Mouse (Mus musculus) CH12.LX (cell line): ENCODE measurements around the gene 9930111J21Rik1. TPM values are rescaled to one million over a fixed set of nuclear protein-coding genes. Genes with fewer than 3 reads are reported as not detected.
A peak's percentile ranks its signal among the peaks of the same experiment; 100 is the strongest.
"Not testable (repeated sequence)": the region's sequence is repeated elsewhere in the genome, so short reads cannot be mapped to it uniquely, and the experiment has no call there.

ENCODE experiments used
- DNase-seq: peaks from one replicate; pipeline ENCODE4 v3.0.0-alpha.2; 2013; ENCODE audit errors: extremely low read depth
- H3K27ac ChIP-seq: 2 replicates; pipeline ENCODE4 v1.5.1; 2012; ENCODE audit warnings: low read depth, mild to moderate bottlenecking, control low read depth, moderate library complexity; ENCODE audit not compliant: insufficient read depth
- H3K27me3 ChIP-seq: replicated peaks from 2 replicates; pipeline ENCODE3; 2012; ENCODE audit warnings: inconsistent platforms
- H3K36me3 ChIP-seq, 2 experiments: replicated peaks in 1 of 2; 2 replicates each; pipeline versions ENCODE3 to v1.6.1; 2012; ENCODE audit warnings: inconsistent platforms in 1 of 2, low read length in 1 of 2, mild to moderate bottlenecking in 1 of 2, mixed read lengths in 1 of 2, moderate library complexity in 1 of 2; ENCODE audit not compliant: control insufficient read depth in 1 of 2, insufficient read depth in 1 of 2
- H3K4me1 ChIP-seq, 2 experiments: 2 replicates each; pipeline ENCODE4 v1.6.1; 2012; ENCODE audit warnings: inconsistent platforms in 1 of 2, moderate library complexity in 1 of 2; ENCODE audit not compliant: insufficient read depth in 2 of 2, control insufficient read depth in 1 of 2
- H3K4me2 ChIP-seq: 2 replicates; pipeline ENCODE4 v1.6.1; 2012; ENCODE audit warnings: low read depth, mild to moderate bottlenecking, control low read depth; ENCODE audit not compliant: poor library complexity, insufficient read depth, severe bottlenecking
- H3K4me3 ChIP-seq, 3 experiments: fragments of 150-350 bp in 1 of 3; sonication (generic) in 1 of 3; replicated peaks in 1 of 3; 2 replicates each; pipeline versions ENCODE3 to v1.5.1; 2011 to 2012; ENCODE audit warnings: low read depth in 2 of 3, low read length in 2 of 3, mild to moderate bottlenecking in 2 of 3, moderate library complexity in 2 of 3, control low read depth in 1 of 3, improper control_type of control experiment in 1 of 3, inconsistent platforms in 1 of 3, mixed read lengths in 1 of 3; ENCODE audit not compliant: poor library complexity in 1 of 3
- H3K79me2 ChIP-seq: replicated peaks from 2 replicates; pipeline ENCODE4 v1.6.1; 2012; ENCODE audit warnings: mild to moderate bottlenecking, moderate library complexity; ENCODE audit not compliant: control insufficient read depth, poor library complexity, insufficient read depth, severe bottlenecking; ENCODE audit errors: extremely low read depth
- H3K9ac ChIP-seq: 2 replicates; pipeline ENCODE4 v1.6.1; 2012; ENCODE audit warnings: low read depth, mild to moderate bottlenecking, control low read depth, moderate library complexity; ENCODE audit not compliant: insufficient read depth
- H3K9me3 ChIP-seq: replicated peaks from 2 replicates; pipeline ENCODE3; 2012; ENCODE audit warnings: low read length, inconsistent platforms, mixed read lengths
- BHLHE40 ChIP-seq: IDR thresholded peaks from 2 replicates; pipeline ENCODE4 v1.6.1; 2011; ENCODE audit warnings: mild to moderate bottlenecking, low read depth, low read length, improper control_type of control experiment
- CHD2 ChIP-seq: IDR thresholded peaks from 2 replicates; pipeline ENCODE4 v1.6.1; 2011; ENCODE audit warnings: low read length, improper control_type of control experiment
- CTCF ChIP-seq, 2 experiments: IDR thresholded peaks in 1 of 2; conservative IDR thresholded peaks in 1 of 2; 2 replicates each; pipeline ENCODE4 v1.5.1; 2011 to 2012; ENCODE audit warnings: low read depth in 2 of 2, low read length in 2 of 2, improper control_type of control experiment in 1 of 2, inconsistent platforms in 1 of 2, mild to moderate bottlenecking in 1 of 2, moderate library complexity in 1 of 2
- ELF1 ChIP-seq: IDR thresholded peaks from 2 replicates; pipeline ENCODE4 v1.6.1; 2014; ENCODE audit warnings: low read depth, mild to moderate bottlenecking, inconsistent platforms, low read length, improper control_type of control experiment
- EP300 ChIP-seq: IDR thresholded peaks from 2 replicates; pipeline ENCODE4 v1.6.1; 2011; ENCODE audit warnings: low read length, improper control_type of control experiment
- ETS1 ChIP-seq: conservative IDR thresholded peaks from 2 replicates; pipeline ENCODE4 v1.6.1; 2012; ENCODE audit warnings: low read depth, mild to moderate bottlenecking, inconsistent platforms, low read length, improper control_type of control experiment, moderate library complexity
- IRF4 ChIP-seq: IDR thresholded peaks from 2 replicates; pipeline ENCODE4 v1.6.1; 2014; ENCODE audit warnings: low read depth, mild to moderate bottlenecking, inconsistent platforms, low read length, improper control_type of control experiment
- KAT2A ChIP-seq: IDR thresholded peaks from 2 replicates; pipeline ENCODE4 v1.6.1; 2012; ENCODE audit warnings: low read length, improper control_type of control experiment, inconsistent platforms; ENCODE audit not compliant: insufficient replicate concordance
- MAFK ChIP-seq: IDR thresholded peaks from 2 replicates; pipeline ENCODE4 v1.6.1; 2011; ENCODE audit warnings: low read length, improper control_type of control experiment; ENCODE audit not compliant: insufficient replicate concordance
- MEF2A ChIP-seq: IDR thresholded peaks from 2 replicates; pipeline ENCODE4 v1.6.1; 2014; ENCODE audit warnings: low read depth, mild to moderate bottlenecking, inconsistent platforms, low read length, improper control_type of control experiment, borderline replicate concordance
- NELFE ChIP-seq: IDR thresholded peaks from 2 replicates; pipeline ENCODE4 v1.6.1; 2011; ENCODE audit warnings: low read depth, low read length, improper control_type of control experiment
- NRF1 ChIP-seq: IDR thresholded peaks from 2 replicates; pipeline ENCODE4 v1.6.1; 2014; ENCODE audit warnings: low read depth, mild to moderate bottlenecking, inconsistent platforms, low read length, improper control_type of control experiment, moderate library complexity
- SIN3A ChIP-seq: IDR thresholded peaks from 2 replicates; pipeline ENCODE4 v1.6.1; 2012; ENCODE audit warnings: low read length, improper control_type of control experiment, inconsistent platforms
- TBP ChIP-seq: conservative IDR thresholded peaks from 2 replicates; pipeline ENCODE4 v1.6.1; 2011; ENCODE audit warnings: low read depth, low read length, improper control_type of control experiment
- USF1 ChIP-seq: IDR thresholded peaks from 2 replicates; pipeline ENCODE4 v1.6.1; 2014; ENCODE audit warnings: low read depth, mild to moderate bottlenecking, inconsistent platforms, low read length, improper control_type of control experiment
- USF2 ChIP-seq: conservative IDR thresholded peaks from 2 replicates; pipeline ENCODE4 v1.6.1; 2011; ENCODE audit warnings: low read depth, low read length, improper control_type of control experiment
- ZC3H11A ChIP-seq: IDR thresholded peaks from 2 replicates; pipeline ENCODE4 v1.6.1; 2012; ENCODE audit warnings: low read depth, mild to moderate bottlenecking, inconsistent platforms, low read length, improper control_type of control experiment
- ZKSCAN1 ChIP-seq: IDR thresholded peaks from 2 replicates; pipeline ENCODE4 v1.6.1; 2012; ENCODE audit warnings: low read depth, inconsistent platforms, low read length, improper control_type of control experiment, borderline replicate concordance
- dilution Hi-C: fragments of 300-500 bp; cut with MboI; formaldehyde crosslinking; loops from 2 replicates; pipeline ENCODE4 v1.14.3; 2020; ENCODE audit warnings: low sequenced_read_pairs; ENCODE audit not compliant: extremely low pct_unique_long_range_greater_than_20kb, extremely low pct_ligation_motif_present
- in situ Hi-C: fragments of 300-500 bp; cut with MboI; formaldehyde crosslinking; loops from 3 replicates; pipeline ENCODE4 v1.14.3; 2019; ENCODE audit warnings: low sequenced_read_pairs, low pct_ligation_motif_present, low pct_unique_long_range_greater_than_20kb, mixed read lengths
- polyA plus RNA-seq: library from polyadenylated mRNA; unstranded; fragments of >175 nt; gene quantifications from 2 replicates; pipeline ENCODE4 v1.2.1, GENCODE M21; 2012; ENCODE audit warnings: low read depth; ENCODE audit not compliant: insufficient read length
- total RNA-seq, 2 experiments: library from RNA; depleted of rRNA; stranded (reverse); fragments of 300-350 nt in 1 of 2; fragments of >200 nt in 1 of 2; gene quantifications; 2 replicates each; pipeline ENCODE4 v1.2.3; 2012 to 2014

Gene 9930111J21Rik1
- total and polyA plus RNA-seq, 3 experiments: 4.3 to 7.4 (median 6.0) TPM

- no peak overlapping the region for H3K4me2 ChIP-seq
- dilution Hi-C loops (no loop called here), in situ Hi-C loops (no loop called here)
- peaks cover 0 to 4% of the 10 kb centered on the region in 2 experiments for H3K36me3 ChIP-seq
- H3K4me3 ChIP-seq: no peak overlapping the region
- no peak for DNase-seq
- no peaks in the 10 kb centered on the region for H3K79me2 ChIP-seq
- H3K9ac ChIP-seq: no peak overlapping the region
- TF ChIP-seq USF2 (no peak), KAT2A (no peak), TBP (no peak), BHLHE40 (no peak), USF1 (no peak), ELF1 (no peak), MEF2A (no peak), NELFE (no peak), NRF1 (no peak), ZKSCAN1 (no peak), MAFK (no peak)
- H3K27ac ChIP-seq: no peak overlapping the region
- no peaks in the 10 kb centered on the region for H3K27me3 ChIP-seq
- peaks cover 0 to 24% of the 10 kb centered on the region in 2 experiments; a peak in 2 of 4 replicates for H3K4me1 ChIP-seq
- H3K9me3 ChIP-seq: no peaks in the 10 kb centered on the region
These were observed 70.7 kb downstream of the 9930111J21Rik1 start for GRCm38 (mm10) chr11:48908459-48908858.

- Histone ChIP-seq H3K9me3 (no peaks in the 10 kb centered on the region), H3K9ac (peak within 1 kb of the TSS; percentile 62), H3K4me1 (peaks cover 22 to 62% of the 10 kb centered on the region in 2 experiments), H3K4me2 (peak within 1 kb of the TSS; percentile 100), H3K79me2 (no peaks in the 10 kb centered on the region), H3K4me3 (peak within 1 kb of the TSS; percentile 27 to 68 (median 38)), H3K36me3 (no peaks in the 10 kb centered on the region), H3K27me3 (no peaks in the 10 kb centered on the region), H3K27ac (peak within 1 kb of the TSS; percentile 94)
- 0 out of 2 replicates have a peak, but pooled peaks have one; percentile 52 for TF ChIP-seq CHD2
- 0 out of 2 replicates have a peak, but pooled peaks have one; percentile 9 for TF ChIP-seq BHLHE40
- no peak for TF ChIP-seq CTCF (conservative IDR thresholded peaks at IDR 0.05 in 1 of 2, IDR thresholded peaks at IDR 0.05 in 1 of 2; ENCODE audit: low read depth in 2 of 2, low read length in 2 of 2)
- TF ChIP-seq ELF1: no peak
- peak; percentile 84 for TF ChIP-seq EP300
- TF ChIP-seq ZC3H11A: no peak
- TF ChIP-seq MEF2A: peak; percentile 70; the same call in 1 of the 2 replicates
- TF ChIP-seq MAFK: peak; percentile 71; the same call in 1 of the 2 replicates
- peak; percentile 94 for TF ChIP-seq SIN3A
- TF ChIP-seq IRF4: peak; percentile 84
- TF ChIP-seq ETS1: peak; percentile 80
- peak; percentile 57 for DNase-seq
- in situ Hi-C loops: no loop called here
- dilution Hi-C loops: no loop called here
These were observed 77.2 kb downstream of the 9930111J21Rik1 start, which contains the start of gene Gm5431 for GRCm38 (mm10) chr11:48902021-48902420. TSS of gene Gm5431 (minus strand) at chr11:48902214.

- H3K9me3 ChIP-seq, H3K79me2 ChIP-seq, H3K27me3 ChIP-seq, H3K36me3 ChIP-seq, in situ Hi-C loops, dilution Hi-C loops: not testable (repeated sequence)
- peak; percentile 43 for DNase-seq
- peak overlapping the region; percentile 94 for H3K27ac ChIP-seq
- H3K4me2 ChIP-seq: peak overlapping the region; percentile 84
- peak overlapping the region; percentile 62 for H3K9ac ChIP-seq
- H3K4me1 ChIP-seq: peaks cover 22 to 66% of the 10 kb centered on the region in 2 experiments
- H3K4me3 ChIP-seq: peak overlapping the region; percentile 27 to 68 (median 38)
These were observed 77.6 kb downstream of the 9930111J21Rik1 start for GRCm38 (mm10) chr11:48901567-48901930.
